Mouse (Mus musculus) neural tube, embryonic 10.5 days (tissue): ENCODE data around the gene Rhox3h.
"Not testable (repeated sequence)": the region's sequence is repeated elsewhere in the genome, so short reads cannot be mapped to it uniquely, and the experiment has no call there.

Experiments
- DNase-seq: peaks from one replicate; pipeline ENCODE4 v3.0.0-alpha.2; 2017; ENCODE audit warnings: low spot score; ENCODE audit errors: extremely low spot score

Gene Rhox3h

GRCm38 (mm10) chrX:37668664-37669063 lies at the start of gene Rhox3h:
TSS of gene Rhox3h (minus strand) at chrX:37668764.
- DNase-seq, result not testable (repeated sequence)

GRCm38 (mm10) chrX:37701821-37702387 lies 33.3 kb upstream of the Rhox3h start:
- DNase-seq, result no peak

GRCm38 (mm10) chrX:37692261-37692660 lies 23.7 kb upstream of the Rhox3h start:
- no peak for DNase-seq

GRCm38 (mm10) chrX:37683031-37683715 lies 14.6 kb upstream of the Rhox3h start:
- DNase-seq, result no peak

GRCm38 (mm10) chrX:37673177-37673576 lies 4.6 kb upstream of the Rhox3h start, which contains the start of gene Rhox2h:
TSS of gene Rhox2h (minus strand) at chrX:37673277.
- not testable (repeated sequence) for DNase-seq

- DNase-seq, result not testable (repeated sequence)
Measured at GRCm38 (mm10) chrX:37651227-37651626, 17.3 kb downstream of the Rhox3h start, which contains the start of gene Rhox4g. TSS of gene Rhox4g (minus strand) at chrX:37651327.

GRCm38 (mm10) chrX:37643370-37643769 lies 25.2 kb downstream of the Rhox3h start, which contains the start of gene Rhox2g:
TSS of gene Rhox2g (minus strand) at chrX:37643470.
- DNase-seq, result not testable (repeated sequence)

GRCm38 (mm10) chrX:37628512-37628911 lies 40.1 kb downstream of the Rhox3h start, which contains the start of gene Rhox3g:
TSS of gene Rhox3g (minus strand) at chrX:37628612.
- not testable (repeated sequence) for DNase-seq
